Mouse (Mus musculus) CD8-positive naive resting alpha-beta T cell, adult 57 days (primary cell): ENCODE data around the gene Kel. TPM values are rescaled to one million over a fixed set of nuclear protein-coding genes. Genes with fewer than 3 reads are reported as not detected.

Experiments
- total RNA-seq: library from RNA; stranded (reverse); gene quantifications from one replicate; pipeline ENCODE4 v1.2.4, GENCODE M21; 2023

Kel gene
- total RNA-seq: not detected

DNA sequence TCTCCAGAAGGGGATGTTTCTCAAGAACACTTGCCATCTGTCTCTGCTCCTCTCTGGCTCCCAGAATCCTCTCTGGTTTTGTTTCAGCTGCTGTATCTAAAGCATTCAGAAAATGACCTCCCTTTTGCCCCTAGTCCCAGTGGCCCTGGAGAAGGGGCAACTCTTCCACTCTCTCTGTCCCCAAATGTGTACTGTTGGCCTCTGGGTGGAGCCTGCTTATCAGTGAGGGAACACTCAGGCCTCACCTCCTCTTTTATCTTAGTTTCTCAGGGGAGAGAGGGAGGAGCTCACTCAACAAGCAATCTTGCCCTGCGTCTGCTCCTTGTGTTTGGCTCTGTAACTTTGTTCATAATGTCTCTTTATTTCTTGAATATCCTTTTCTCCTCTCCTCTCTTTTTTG, at the start of gene Kel:
Gene Kel (minus strand): TSS at position 217 of the 400 bp plus-strand sequence.

DNA sequence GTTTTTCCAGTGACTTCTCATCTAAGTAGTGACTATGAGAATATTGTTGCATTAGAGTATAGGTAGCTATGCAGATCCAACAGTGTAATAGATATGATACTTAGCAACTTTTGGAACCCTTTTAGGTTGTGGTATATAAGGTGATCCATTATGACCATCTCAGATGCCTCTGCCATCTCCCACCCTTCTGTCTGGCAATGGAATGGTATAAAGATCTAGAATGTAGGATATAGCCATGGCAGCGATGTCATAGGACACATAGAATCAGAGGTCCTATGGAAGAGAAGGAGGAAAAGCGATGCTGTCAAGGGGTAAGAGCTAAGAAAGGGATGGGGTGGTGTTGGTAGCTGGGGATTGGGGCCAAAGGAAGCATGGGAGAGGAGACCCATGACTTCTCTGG, 20.0 kb downstream of the Kel start, which contains the start of gene Llcfc1:
Gene Llcfc1 (plus strand): TSS at position 301 of the 400 bp plus-strand sequence.

DNA sequence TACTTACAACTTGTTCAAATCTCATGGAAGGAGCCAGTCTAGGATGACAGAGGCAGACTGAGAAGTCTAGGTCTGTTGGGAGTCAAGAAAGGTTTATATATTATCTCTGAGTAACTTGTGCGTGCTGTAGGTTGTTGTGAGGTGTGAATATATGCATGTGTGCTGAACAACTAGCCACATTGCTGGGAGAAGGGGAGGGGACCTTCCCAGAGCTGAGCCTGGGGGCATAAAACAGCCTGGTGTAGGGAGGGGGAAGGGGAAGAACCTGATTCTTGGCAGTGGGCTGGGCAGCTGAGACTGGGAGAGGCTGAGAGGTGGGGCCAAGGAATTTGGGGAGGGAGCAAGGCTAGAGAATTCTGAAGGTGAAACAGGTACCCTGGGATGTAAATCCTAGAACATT, 23.5 kb downstream of the Kel start, which contains the start of gene Trpv5:
Gene Trpv5 (minus strand): TSS at position 101 of the 400 bp plus-strand sequence.

Other genes starting within 250 kb of the Kel start
- gene Prss1, start 245.4 kb downstream of the Kel start, total RNA-seq: 1.0 TPM
- 13.6 TPM for gene Prss2, start 182.6 kb downstream of the Kel start, total RNA-seq
- 23.9 TPM for gene Ephb6, start 98.9 kb downstream of the Kel start, total RNA-seq
- not detected for gene Trpv6, start 67.9 kb downstream of the Kel start, total RNA-seq
- gene Trpv5, start 23.6 kb downstream of the Kel start, total RNA-seq: not detected
- gene Llcfc1, start 19.9 kb downstream of the Kel start, total RNA-seq: not detected
- not detected for gene Olfr459, start 70.8 kb upstream of the Kel start, total RNA-seq
- not detected for gene Pip, start 143.2 kb upstream of the Kel start, total RNA-seq
- not detected for gene Sval2, start 148.7 kb upstream of the Kel start, total RNA-seq
- not detected for gene Sval1, start 247.3 kb upstream of the Kel start, total RNA-seq